Mouse (Mus musculus) stomach, postnatal 0 days (tissue): ENCODE data around the gene Pick1.

Source experiments
- CTCF ChIP-seq: IDR thresholded peaks from 2 replicates; pipeline ENCODE4 v1.5.1; 2016; ENCODE audit warnings: antibody characterized with exemption, low read depth, mild to moderate bottlenecking, moderate library complexity
- EP300 ChIP-seq: optimal IDR thresholded peaks from 2 replicates; pipeline ENCODE3; 2016; ENCODE audit warnings: antibody characterized with exemption

DNA sequence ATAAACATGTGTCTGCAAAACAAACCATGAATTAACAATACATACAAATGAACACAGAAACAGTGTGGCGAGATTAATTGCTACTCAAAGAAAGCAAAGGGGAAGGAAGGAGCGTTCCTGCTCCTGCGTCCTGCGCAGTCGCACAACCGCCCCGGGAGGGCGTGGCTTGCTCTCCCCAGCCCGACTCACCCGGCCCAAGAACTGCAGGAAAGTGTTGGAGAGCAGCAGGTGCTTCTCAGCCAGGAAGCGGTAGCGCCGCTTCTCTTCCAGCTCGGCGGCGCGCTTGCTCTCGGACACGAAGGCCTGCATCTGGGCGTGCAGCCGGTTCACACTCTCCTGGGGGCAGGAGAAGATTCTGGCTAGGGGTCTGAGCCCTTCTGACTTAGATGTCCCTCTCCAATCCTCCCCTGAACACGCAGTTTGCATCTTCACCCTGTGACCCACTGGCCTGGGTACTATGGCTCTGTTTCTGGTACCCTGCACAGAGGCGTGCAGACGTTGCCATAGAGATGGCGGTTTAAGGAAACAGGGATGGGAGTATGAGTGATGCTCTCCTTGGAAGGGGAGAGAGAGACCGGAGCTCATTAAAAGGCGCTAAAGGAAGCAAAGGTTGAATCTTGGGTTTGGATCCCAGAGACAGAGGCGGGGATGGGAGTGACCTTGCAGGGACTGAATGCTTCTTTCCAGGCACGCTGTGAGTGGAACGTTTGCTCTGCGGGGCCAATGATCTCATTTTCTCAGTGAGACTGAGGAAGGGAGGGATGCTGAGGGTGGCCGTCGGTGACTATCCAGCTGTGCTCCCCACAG lies 41.5 kb downstream of the Pick1 start:
- no peak for TF ChIP-seq EP300
- TF ChIP-seq CTCF: peak; percentile 16; the same call in 1 of the 2 replicates
